Mouse (Mus musculus) limb, embryonic 15.5 days (tissue): ENCODE measurements around the gene Dqx1. TPM values are rescaled to one million over a fixed set of nuclear protein-coding genes. Genes with fewer than 3 reads are reported as not detected.
A peak's percentile ranks its signal among the peaks of the same experiment; 100 is the strongest.

Experiments
- ATAC-seq: fragments of 200-750 bp; cut with Nextera tagmentation; 2 replicates; pipeline ENCODE4 v1.8.0; 2017; ENCODE audit warnings: low read depth, moderate TSS enrichment; ENCODE audit not compliant: insufficient number of reproducible peaks, low FRiP score, low TSS enrichment
- H3K27ac ChIP-seq: fragments of 300-500 bp; sonication (generic); 2 replicates; pipeline ENCODE4 v1.5.1; 2015; ENCODE audit warnings: moderate library complexity, mild to moderate bottlenecking, inconsistent platforms
- H3K27me3 ChIP-seq: fragments of 300-500 bp; sonication (generic); 2 replicates; pipeline ENCODE4 v1.6.1; 2015; ENCODE audit warnings: inconsistent platforms
- H3K36me3 ChIP-seq: fragments of 300-500 bp; sonication (generic); 2 replicates; pipeline ENCODE4 v1.6.1; 2015; ENCODE audit warnings: inconsistent platforms
- H3K4me1 ChIP-seq: fragments of 300-500 bp; sonication (generic); 2 replicates; pipeline ENCODE4 v1.6.1; 2015; ENCODE audit warnings: inconsistent platforms
- H3K4me2 ChIP-seq: fragments of 300-500 bp; sonication (generic); 2 replicates; pipeline ENCODE4 v1.6.1; 2015; ENCODE audit warnings: mild to moderate bottlenecking, inconsistent platforms
- H3K4me3 ChIP-seq: fragments of 300-500 bp; sonication (generic); 2 replicates; pipeline ENCODE4 v1.5.1; 2015; ENCODE audit warnings: mild to moderate bottlenecking, inconsistent platforms
- H3K9ac ChIP-seq: fragments of 300-500 bp; sonication (generic); 2 replicates; pipeline ENCODE4 v1.6.1; 2015; ENCODE audit warnings: inconsistent platforms
- H3K9me3 ChIP-seq: fragments of 300-500 bp; sonication (generic); 2 replicates; pipeline ENCODE4 v1.6.1; 2016; ENCODE audit warnings: inconsistent platforms
- WGBS: fragments of 180-500 bp; shearing (Covaris S2); methylation state at CpG from one replicate; pipeline ENCODE4 v1.1.7; 2015; 5-methylcytosine and 5-hydroxymethylcytosine counted together
- polyA plus RNA-seq: library from polyadenylated mRNA; unstranded; fragments of >200 nt; fragmentation: Nextera tagmentation; extraction: Ambion mirVana; gene quantifications from 2 replicates; pipeline ENCODE4 v1.2.1, GENCODE M21; 2015

The Dqx1 gene
- polyA plus RNA-seq, 1 experiment from 2014 or later, result 1.3 TPM

DNA sequence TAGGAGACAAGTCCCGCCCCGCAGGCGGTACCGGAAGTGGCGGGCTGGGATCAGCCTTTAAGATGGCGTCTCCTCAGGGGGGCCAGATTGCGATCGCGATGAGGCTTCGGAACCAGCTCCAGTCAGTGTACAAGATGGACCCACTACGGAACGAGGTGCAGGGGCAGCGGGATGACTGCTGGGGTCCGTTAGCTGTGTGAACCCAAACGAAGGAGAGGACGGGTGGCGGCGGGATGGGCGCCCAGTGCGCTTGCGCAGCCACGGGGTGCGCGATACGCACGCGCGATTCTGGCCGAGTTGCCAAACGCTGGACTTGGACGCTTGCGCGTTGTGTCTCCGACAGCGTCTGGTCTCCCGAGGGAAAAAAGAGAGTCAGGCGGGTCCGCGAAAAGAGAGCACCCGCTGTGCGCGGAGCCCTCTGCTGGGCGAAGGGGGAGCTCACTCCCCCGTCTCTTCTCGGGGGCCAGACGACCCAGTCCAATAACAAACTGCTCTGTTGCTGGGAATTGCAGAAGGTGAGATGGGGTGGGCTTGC, 20.7 kb downstream of the Dqx1 start:
- H3K4me2 ChIP-seq, result peak overlapping the region; percentile 96
- H3K4me1 ChIP-seq, result peaks cover 16% of the 10 kb centered on the region
- H3K4me3 ChIP-seq, result peak overlapping the region; percentile 74
- H3K27ac ChIP-seq, result peak overlapping the region; percentile 92
- peaks cover 42% of the 10 kb centered on the region for H3K27me3 ChIP-seq
- H3K9me3 ChIP-seq, result no peaks in the 10 kb centered on the region
- peak; percentile 90 for ATAC-seq
- H3K36me3 ChIP-seq, result peaks cover 28% of the 10 kb centered on the region
- H3K9ac ChIP-seq, result peak overlapping the region; percentile 71
- WGBS, result under 1% methylated on average over 46 of the region's 46 CpGs

DNA sequence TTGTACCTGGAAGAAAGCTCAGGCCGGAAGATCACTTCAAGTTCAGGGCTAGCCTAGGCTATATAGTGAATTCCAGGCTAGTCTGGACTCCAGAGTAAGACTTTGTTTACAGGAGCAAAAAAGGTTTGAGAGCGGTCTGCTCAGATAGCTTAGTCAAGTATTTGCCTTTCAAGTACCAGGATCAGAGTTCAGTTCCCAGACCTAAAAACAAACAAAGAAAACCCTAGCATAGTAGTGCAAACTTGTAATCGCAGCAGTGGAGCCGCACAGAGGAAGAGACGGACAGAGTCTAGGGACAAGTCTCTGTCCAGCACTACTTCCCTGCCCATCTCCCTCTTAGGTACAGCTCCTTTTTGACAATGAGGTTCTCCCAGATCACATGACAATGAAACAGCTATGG, 22.6 kb downstream of the Dqx1 start:
- Histone ChIP-seq H3K36me3 (peaks cover 28% of the 10 kb centered on the region), H3K4me2 (no peak overlapping the region), H3K4me1 (peaks cover 23% of the 10 kb centered on the region), H3K27ac (no peak overlapping the region), H3K4me3 (no peak overlapping the region), H3K27me3 (peaks cover 42% of the 10 kb centered on the region), H3K9me3 (no peaks in the 10 kb centered on the region), H3K9ac (no peak overlapping the region)
- WGBS, result 93% methylated on average over 5 of the region's 5 CpGs
- no peak for ATAC-seq

DNA sequence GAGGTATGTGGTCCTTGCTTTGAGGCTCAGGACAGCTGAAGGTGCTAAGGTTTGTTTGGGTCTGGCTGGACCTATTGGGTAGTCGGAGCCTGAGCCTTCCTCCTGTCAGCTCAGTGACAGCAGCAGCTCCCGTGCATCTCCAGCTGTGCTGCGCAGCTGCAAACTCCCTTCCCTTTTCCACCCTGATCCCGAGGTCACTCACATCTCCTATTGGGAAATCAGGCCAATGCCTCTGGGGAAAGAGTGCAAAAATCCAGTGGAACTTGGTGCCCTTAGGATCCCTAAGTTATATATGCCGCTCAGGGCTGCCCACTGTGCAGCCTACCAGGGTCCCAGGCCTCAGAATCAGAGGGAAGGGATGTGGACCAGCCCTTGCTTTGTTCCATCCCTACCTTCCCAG, 25.9 kb downstream of the Dqx1 start:
- Histone ChIP-seq H3K27me3 (peaks cover 58% of the 10 kb centered on the region), H3K27ac (no peak overlapping the region), H3K36me3 (peaks cover 28% of the 10 kb centered on the region), H3K4me1 (peaks cover 41% of the 10 kb centered on the region), H3K9me3 (no peaks in the 10 kb centered on the region), H3K4me3 (no peak overlapping the region), H3K4me2 (no peak overlapping the region), H3K9ac (0 out of 2 replicates have a peak overlapping the region, but pooled peaks have one; percentile 4)
- ATAC-seq, result no peak
- WGBS, result 26% methylated on average over 5 of the region's 5 CpGs

DNA sequence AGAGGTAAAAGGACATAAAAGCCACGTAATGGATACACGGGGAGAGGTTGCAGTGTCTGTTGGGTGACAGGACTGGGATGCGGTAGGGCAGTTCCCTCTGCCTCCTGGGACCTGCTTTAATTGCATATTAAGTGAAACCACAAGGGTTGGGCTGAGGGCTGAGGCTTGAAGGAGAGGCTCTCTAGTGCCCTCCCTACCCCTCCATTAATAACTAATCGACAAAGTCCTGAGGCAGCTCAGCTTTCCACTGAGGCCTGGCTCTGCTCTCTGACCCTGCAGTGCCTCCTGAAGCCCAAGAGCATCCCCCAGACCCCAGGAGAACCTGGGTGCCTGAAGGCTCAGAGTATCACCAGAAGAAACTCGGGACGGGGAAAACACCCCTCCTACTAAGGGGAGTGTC, 26.8 kb downstream of the Dqx1 start:
- ATAC-seq, result no peak
- Histone ChIP-seq H3K4me3 (no peak overlapping the region), H3K4me1 (peaks cover 33% of the 10 kb centered on the region), H3K4me2 (no peak overlapping the region), H3K27me3 (peaks cover 65% of the 10 kb centered on the region), H3K36me3 (peaks cover 28% of the 10 kb centered on the region), H3K9me3 (no peaks in the 10 kb centered on the region), H3K9ac (no peak overlapping the region), H3K27ac (no peak overlapping the region)
- 6% methylated on average over 6 of the region's 6 CpGs for WGBS

DNA sequence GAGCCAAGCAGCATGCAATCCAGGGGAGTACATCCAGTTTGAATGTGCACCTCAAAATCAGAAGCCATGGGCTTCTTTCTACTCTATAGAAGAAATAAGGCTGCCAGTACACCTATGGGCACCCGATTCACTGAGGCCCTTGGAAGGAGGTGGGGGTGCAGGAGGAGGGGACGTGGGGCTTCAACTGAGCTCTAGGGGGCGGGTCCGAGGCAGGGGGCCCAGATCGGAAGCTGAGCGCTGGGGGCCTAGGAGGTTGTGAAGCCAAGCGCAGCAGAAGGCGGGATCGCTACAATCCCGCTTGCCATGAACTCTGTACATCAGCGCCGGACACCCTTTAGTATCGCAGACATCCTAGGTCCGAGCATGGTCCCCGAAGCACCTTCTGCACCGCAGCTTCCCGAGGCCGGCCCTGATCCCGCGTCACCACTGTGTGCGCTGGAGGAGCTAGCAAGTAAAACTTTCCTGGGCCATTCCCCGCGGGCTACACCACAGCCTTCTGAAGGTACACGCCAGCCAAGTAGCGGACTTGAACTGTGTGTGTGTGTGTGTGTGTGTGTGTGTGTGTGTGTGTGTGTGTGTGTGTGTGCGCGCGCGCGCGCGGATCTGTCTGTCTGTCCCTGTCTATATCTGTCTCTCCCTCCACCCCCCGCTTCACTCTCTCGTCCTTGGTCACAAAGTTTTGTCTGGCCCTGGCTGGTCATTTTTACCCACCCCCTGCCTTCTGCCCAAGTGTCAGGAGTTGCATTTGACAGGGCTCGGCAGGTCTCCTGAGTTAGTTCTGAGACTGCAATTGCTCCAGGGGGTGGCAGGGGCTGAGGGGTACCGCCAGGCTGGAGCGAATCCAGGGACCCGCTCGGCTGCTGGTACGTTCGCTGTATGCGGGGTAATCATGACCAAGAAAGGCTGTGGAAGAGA, 28.7 kb downstream of the Dqx1 start, which contains the start of gene Lbx2:
Gene Lbx2, plus strand, starts transcription at position 247 of the 915 bp plus-strand sequence.
- H3K4me3 ChIP-seq, result peak within 1 kb of the TSS; percentile 24
- 3% methylated on average over 40 of the region's 42 CpGs for WGBS
- no peak for ATAC-seq
- H3K4me2 ChIP-seq, result peak within 1 kb of the TSS; percentile 47
- peaks cover 82% of the 10 kb centered on the region for H3K27me3 ChIP-seq
- no peak within 1 kb of the TSS for H3K27ac ChIP-seq
- peaks cover 32% of the 10 kb centered on the region for H3K4me1 ChIP-seq
- H3K9ac ChIP-seq, result no peak within 1 kb of the TSS
- no peaks in the 10 kb centered on the region for H3K9me3 ChIP-seq
- H3K36me3 ChIP-seq, result peaks cover 11% of the 10 kb centered on the region

DNA sequence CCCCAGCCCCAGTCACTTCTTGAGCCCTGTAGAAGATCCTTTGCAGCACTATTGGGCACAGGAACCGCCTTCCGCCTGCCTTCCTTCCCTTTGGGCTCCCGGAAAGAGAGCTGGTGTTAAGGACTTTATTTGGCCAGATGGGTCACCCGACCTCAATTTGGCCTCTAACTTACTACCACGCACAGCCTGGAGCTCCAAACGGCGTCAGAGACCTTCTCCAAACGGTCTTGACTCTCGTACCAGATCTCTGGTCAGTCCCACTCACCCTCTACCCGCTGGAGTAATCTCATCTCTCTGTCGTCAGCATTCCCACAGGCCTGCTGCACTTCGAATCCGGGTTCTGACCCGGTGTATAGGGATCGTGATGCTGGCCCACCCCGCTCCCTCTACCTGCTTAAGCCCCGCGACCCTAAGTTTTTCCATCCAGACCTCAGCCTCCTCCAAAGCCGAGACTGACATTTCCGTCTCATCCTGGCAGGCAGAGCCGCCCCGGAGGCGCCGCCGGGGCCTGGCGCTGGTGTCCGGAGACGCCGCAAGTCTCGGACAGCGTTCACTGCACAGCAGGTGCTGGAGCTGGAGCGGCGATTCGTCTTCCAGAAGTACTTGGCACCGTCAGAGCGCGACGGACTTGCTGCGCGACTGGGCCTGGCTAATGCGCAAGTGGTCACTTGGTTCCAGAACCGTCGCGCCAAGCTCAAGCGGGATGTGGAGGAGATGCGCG, 29.7 kb downstream of the Dqx1 start:
- Histone ChIP-seq H3K9ac (0 out of 2 replicates have a peak overlapping the region, but pooled peaks have one; percentile 11), H3K36me3 (0 out of 2 replicates have a peak, but pooled peaks cover 2% of the 10 kb centered on the region), H3K4me1 (peaks cover 32% of the 10 kb centered on the region), H3K4me2 (peak overlapping the region; percentile 39), H3K27ac (no peak overlapping the region), H3K9me3 (no peaks in the 10 kb centered on the region), H3K27me3 (peaks cover 81% of the 10 kb centered on the region), H3K4me3 (peak overlapping the region; percentile 24)
- ATAC-seq, result no peak
- WGBS, result 3% methylated on average over 47 of the region's 47 CpGs

DNA sequence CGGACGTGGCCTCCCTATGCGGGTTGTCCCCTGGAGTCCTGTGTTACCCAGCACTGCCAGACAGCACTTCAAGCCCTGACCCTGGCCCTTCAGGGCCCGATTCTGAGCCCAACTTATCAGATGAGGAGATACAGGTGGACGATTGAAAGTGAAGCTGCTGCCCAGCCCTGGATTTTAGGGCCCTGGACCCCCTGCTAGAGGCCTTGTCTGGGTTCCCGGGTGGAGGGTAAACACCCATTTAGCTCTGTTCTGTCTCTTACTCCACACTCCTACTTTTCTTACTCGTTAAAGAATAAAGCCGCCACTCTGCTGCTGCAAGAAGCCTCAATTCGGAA, 30.2 kb downstream of the Dqx1 start:
- Histone ChIP-seq H3K4me2 (peak overlapping the region; percentile 39), H3K36me3 (no peaks in the 10 kb centered on the region), H3K4me3 (peak overlapping the region; percentile 24; the same call in 1 of the 2 replicates), H3K9me3 (no peaks in the 10 kb centered on the region), H3K27me3 (peaks cover 81% of the 10 kb centered on the region), H3K27ac (no peak overlapping the region), H3K9ac (no peak overlapping the region), H3K4me1 (peaks cover 32% of the 10 kb centered on the region)
- WGBS, result 13% methylated on average over 9 of the region's 9 CpGs
- no peak for ATAC-seq

DNA sequence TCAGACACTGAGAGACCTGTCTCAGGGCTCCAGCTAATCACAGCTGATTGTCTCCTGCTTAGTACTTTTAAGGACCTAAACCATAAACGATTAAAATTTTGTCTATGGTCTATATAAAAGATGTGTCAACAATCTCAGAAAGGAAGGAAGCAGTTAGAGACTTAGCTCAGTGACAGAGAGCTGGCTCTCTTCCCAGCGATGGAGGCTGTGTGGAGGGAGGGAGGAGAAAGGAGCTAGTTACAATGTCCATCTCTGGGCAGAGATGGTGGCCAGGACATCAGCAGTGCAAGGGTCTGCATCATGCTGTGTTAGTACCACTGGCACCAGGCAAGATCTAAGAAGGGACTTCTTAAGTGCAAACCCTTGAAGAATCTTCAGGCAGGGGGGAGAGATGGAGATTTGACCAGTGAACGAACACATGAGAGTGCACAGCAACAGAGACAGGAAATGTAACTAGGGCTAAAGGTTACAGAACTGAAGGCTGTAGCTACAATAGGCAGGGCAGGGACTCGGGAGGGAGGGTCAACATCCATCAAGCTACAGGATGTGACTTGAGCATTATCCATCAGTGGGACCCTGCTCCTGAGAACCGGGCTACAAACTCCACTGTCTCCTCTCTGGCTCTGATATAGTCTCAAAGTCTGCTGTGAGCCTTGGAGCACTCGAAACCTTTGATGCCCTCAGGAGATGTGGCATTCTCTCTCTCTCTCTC, 34.9 kb downstream of the Dqx1 start:
- H3K4me3 ChIP-seq, result no peak overlapping the region
- ATAC-seq, result no peak
- H3K4me1 ChIP-seq, result peaks cover 6% of the 10 kb centered on the region
- peaks cover 46% of the 10 kb centered on the region for H3K27me3 ChIP-seq
- no peak overlapping the region for H3K27ac ChIP-seq
- H3K9ac ChIP-seq, result no peak overlapping the region
- 35% methylated on average over 6 of the region's 6 CpGs for WGBS
- H3K4me2 ChIP-seq, result no peak overlapping the region
- H3K36me3 ChIP-seq, result no peaks in the 10 kb centered on the region
- H3K9me3 ChIP-seq, result no peaks in the 10 kb centered on the region

DNA sequence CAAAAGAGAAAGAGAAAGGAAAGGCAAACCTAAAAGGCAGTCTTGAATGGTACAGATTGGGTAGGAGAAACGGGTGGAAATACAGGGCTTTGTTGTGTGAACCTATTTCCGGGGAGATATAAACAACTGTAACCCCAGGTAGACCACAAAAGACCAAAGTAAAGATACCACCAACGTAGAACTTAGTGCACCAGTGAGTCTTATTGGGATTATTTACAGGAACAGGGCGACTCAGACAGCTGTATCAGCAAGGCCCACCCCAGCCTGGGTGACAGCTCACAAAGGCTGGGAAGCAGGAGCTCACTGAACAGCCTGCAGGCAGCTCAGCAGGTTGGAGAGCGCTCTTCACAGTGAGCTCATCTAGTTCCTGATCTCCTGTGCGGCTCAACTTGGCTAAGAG, 38.3 kb downstream of the Dqx1 start:
- Histone ChIP-seq H3K27me3 (peaks cover 14% of the 10 kb centered on the region), H3K36me3 (no peaks in the 10 kb centered on the region), H3K9me3 (no peaks in the 10 kb centered on the region), H3K9ac (no peak overlapping the region), H3K27ac (no peak overlapping the region), H3K4me3 (no peak overlapping the region), H3K4me1 (no peaks in the 10 kb centered on the region), H3K4me2 (no peak overlapping the region)
- ATAC-seq, result no peak
- WGBS, result 48% methylated on average over 6 of the region's 6 CpGs

DNA sequence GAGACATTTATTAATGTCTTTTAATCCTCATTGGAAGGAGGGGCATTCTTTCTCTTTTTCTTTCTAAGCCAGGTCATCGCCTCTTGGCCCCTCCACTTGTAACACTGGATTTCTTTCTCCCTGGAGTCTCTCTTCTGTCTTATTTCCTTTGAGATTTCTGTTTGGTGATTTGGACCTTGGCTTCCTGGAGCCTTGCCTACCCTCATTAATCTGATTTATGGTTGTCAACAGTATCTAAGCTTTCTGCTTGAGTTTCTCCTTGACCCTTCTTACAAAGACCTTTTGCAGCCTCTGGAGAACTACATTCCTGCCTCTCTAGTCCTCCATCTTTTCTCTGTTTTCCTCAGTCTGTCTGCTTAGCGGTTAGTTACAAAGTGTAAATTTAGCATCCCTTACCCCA, 40.8 kb downstream of the Dqx1 start:
- WGBS, result 54% methylated on average over 2 of the region's 2 CpGs

DNA sequence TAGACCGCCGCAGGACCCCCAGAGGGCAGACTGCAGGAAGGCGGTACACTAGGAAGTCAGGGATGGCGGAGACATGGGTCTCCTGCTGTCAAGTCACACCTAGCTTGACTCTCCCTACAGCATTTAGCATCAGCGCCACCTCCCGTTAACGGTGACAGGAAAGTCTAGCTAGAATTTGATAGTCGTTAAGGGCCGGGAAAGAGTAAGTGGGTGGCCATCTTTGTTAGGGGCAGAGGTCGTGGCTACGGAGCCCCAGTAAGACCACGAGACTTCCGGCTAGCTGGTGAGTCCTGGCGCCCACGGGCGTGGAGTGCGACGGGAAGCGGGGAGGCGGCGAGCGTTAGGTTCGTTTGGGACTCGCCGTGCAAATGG, 43.7 kb downstream of the Dqx1 start, which contains the start of the genes Ccdc142 and Gm42688:
Gene Ccdc142, plus strand, starts transcription at position 286 of the 372 bp plus-strand sequence.
Gene Gm42688, plus strand, starts transcription at position 302 of the 372 bp plus-strand sequence.
- ATAC-seq, result peak; percentile 85
- H3K27me3 ChIP-seq, result 0 out of 2 replicates have a peak, but pooled peaks cover 3% of the 10 kb centered on the region
- H3K9me3 ChIP-seq, result no peaks in the 10 kb centered on the region
- peaks cover 18% of the 10 kb centered on the region for H3K4me1 ChIP-seq
- H3K9ac ChIP-seq, result peak within 1 kb of the TSS; percentile 56
- H3K36me3 ChIP-seq, result no peaks in the 10 kb centered on the region
- peak within 1 kb of the TSS; percentile 86 for H3K27ac ChIP-seq
- peak within 1 kb of the TSS; percentile 67 for H3K4me3 ChIP-seq
- peak within 1 kb of the TSS; percentile 93 for H3K4me2 ChIP-seq
- WGBS, result under 1% methylated on average over 25 of the region's 25 CpGs

More for the DNA sequence above, 40.8 kb downstream of the Dqx1 start:
- no peak for ATAC-seq
- H3K4me3 ChIP-seq, result no peak overlapping the region
- no peaks in the 10 kb centered on the region for H3K9me3 ChIP-seq
- no peak overlapping the region for H3K9ac ChIP-seq
- H3K36me3 ChIP-seq, result no peaks in the 10 kb centered on the region
- no peak overlapping the region for H3K4me2 ChIP-seq
- H3K4me1 ChIP-seq, result peaks cover 16% of the 10 kb centered on the region
- H3K27me3 ChIP-seq, result 0 out of 2 replicates have a peak, but pooled peaks cover 7% of the 10 kb centered on the region
- H3K27ac ChIP-seq, result no peak overlapping the region
